Mouse (Mus musculus): ENCODE measurements at regions not wholly inside any gene's neighbourhood (a gene's known extent, or its start where the extent isn't known, plus 50 kb on each side); places are given as distances from the start of the nearest gene placed in this dataset.
A peak's percentile ranks its signal among the peaks of the same experiment; 100 is the strongest.

DNA sequence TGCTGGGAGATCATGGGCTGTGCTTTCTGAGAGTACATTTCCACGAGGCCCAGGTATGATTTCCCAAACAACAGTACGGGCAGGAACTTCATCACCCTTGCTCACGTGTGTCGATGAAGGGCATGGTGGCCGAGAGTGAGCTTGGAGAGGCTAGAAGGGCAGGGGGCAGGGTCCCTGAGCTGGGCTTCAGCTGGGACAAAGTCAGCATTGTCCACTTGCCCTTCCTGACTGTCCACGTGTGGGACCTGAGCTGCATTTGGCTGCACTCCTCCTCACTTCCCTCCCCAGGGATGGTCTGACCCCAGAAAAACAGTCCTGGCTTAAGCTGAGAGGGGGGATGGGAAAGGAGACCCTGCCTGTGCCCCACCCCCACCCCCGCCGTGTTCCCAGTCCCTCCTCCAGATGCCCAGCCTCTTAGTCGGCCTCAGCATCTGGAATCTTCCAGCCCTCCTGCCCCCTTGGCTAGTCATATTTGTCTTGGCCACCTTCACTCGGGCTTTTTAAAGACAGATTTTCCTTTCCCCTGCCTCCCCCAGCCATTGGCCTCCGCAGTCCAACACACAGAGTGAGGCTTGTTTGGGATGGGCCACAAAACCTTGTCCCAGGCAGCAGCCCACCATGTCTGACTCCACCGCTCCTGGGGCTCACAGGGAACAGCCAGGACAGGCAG lies 58.6 kb downstream of the Isg20 start:
- Histone ChIP-seq H3K27ac (no peak overlapping the region), H3K36me3 (no peaks in the 10 kb centered on the region), H3K4me3 (replicated peaks) (no peak overlapping the region), H3K4me2 (no peak overlapping the region), H3K9ac (no peak overlapping the region), H3K9me3 (replicated peaks) (no peaks in the 10 kb centered on the region), H3K4me1 (replicated peaks) (no peaks in the 10 kb centered on the region), H3K27me3 (no peaks in the 10 kb centered on the region)
- ATAC-seq (ENCODE audit: low read depth) (no peak), DNase-seq (no peak)
- WGBS (ENCODE audit: insufficient replicate concordance), result 49% methylated on average over 12 of the region's 12 CpGs

GRCm38 (mm10) chr7:78989751-78990206 lies 63.5 kb upstream of the Acan start:
- no peak overlapping the region for H3K4me3 ChIP-seq (replicated peaks)
- H3K4me1 ChIP-seq (replicated peaks), result no peaks in the 10 kb centered on the region
- H3K9me3 ChIP-seq (replicated peaks), result no peaks in the 10 kb centered on the region
- DNase-seq, result no peak
- ATAC-seq (ENCODE audit: low read depth), result no peak
- no peak overlapping the region for H3K9ac ChIP-seq
- peak overlapping the region; percentile 33; the same call in 1 of the 2 replicates for H3K4me2 ChIP-seq
- H3K36me3 ChIP-seq, result no peaks in the 10 kb centered on the region
- 28% methylated on average over 5 of the region's 5 CpGs for WGBS (ENCODE audit: insufficient replicate concordance)
- no peak overlapping the region for H3K27ac ChIP-seq
- peaks cover 15% of the 10 kb centered on the region for H3K27me3 ChIP-seq

DNA sequence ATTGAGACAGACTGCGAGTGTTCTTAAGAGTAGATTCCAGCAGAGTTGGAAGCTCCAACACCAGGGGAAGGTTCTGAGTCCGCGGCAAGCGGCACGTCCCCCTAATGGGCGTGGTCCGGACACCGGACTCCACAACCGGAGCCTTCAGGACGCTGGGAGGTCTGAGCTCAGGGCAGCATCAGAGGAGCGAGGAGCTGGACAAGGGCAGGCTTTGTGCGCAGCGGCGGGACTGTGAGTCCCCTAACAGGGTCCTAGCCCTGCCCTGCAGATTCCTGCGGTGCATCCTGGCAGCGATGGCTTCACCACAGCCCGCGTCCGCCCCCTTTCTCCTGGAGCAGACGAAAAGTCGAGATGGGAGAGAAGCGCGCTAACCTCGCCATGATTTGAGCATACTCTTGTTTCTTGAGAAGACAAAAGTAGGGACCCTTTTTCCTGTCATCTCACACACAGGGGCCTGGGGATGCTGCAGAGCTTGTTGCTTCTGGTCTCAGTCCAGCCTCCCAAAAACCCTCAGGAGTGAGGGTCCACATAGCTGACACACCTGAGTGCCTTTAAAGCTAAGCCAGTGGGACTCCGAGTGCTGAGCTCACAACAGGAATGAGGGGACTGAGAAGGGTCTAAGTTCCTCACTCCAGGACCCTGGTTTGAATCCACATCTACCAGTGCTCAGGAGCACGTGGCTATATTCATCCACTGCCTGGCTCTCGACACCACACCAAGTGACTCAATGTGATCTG lies 62.8 kb upstream of the Acan start:
- Histone ChIP-seq H3K27ac (no peak overlapping the region), H3K4me2 (peak overlapping the region; percentile 33), H3K4me3 (replicated peaks) (no peak overlapping the region), H3K27me3 (peaks cover 15% of the 10 kb centered on the region), H3K4me1 (replicated peaks) (no peaks in the 10 kb centered on the region), H3K9me3 (replicated peaks) (no peaks in the 10 kb centered on the region), H3K36me3 (no peaks in the 10 kb centered on the region), H3K9ac (no peak overlapping the region)
- DNase-seq (no peak), ATAC-seq (ENCODE audit: low read depth) (no peak)
- WGBS (ENCODE audit: insufficient replicate concordance), result 5% methylated on average over 27 of the region's 27 CpGs

DNA sequence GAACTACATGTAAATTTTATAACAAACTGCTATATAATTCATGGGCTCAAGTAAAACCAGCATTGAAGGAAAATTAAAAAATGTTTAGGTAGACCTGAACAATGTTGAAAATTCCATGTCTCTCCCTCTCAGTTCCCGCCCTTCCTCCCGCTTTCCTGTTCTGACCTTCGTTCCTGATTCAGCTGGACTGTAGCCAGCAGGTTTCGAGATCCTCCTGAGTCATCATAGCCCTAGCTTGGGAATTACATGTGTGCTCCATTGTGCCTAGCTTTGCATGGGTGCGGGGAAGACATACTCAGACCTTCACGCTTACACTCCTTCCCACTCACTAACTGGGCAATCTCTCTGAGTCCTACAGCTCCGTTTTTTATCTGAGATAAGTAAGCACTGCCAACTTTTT lies 60.3 kb upstream of the Acan start:
- Histone ChIP-seq H3K9me3 (replicated peaks) (no peaks in the 10 kb centered on the region), H3K36me3 (no peaks in the 10 kb centered on the region), H3K4me2 (no peak overlapping the region), H3K27me3 (peaks cover 15% of the 10 kb centered on the region), H3K9ac (no peak overlapping the region), H3K4me3 (replicated peaks) (no peak overlapping the region), H3K27ac (no peak overlapping the region), H3K4me1 (replicated peaks) (no peaks in the 10 kb centered on the region)
- ATAC-seq (ENCODE audit: low read depth), result no peak
- WGBS (ENCODE audit: insufficient replicate concordance), result 62% methylated on average over 7 of the region's 7 CpGs
- no peak for DNase-seq

- DNase-seq (no peak), ATAC-seq (ENCODE audit: low read depth) (no peak)
- Histone ChIP-seq H3K27me3 (peaks cover 15% of the 10 kb centered on the region), H3K4me2 (no peak overlapping the region), H3K9me3 (replicated peaks) (no peaks in the 10 kb centered on the region), H3K36me3 (no peaks in the 10 kb centered on the region), H3K27ac (no peak overlapping the region), H3K4me3 (replicated peaks) (no peak overlapping the region), H3K4me1 (replicated peaks) (no peaks in the 10 kb centered on the region), H3K9ac (no peak overlapping the region)
- 70% methylated on average over 8 of the region's 8 CpGs for WGBS (ENCODE audit: insufficient replicate concordance)
Measured at GRCm38 (mm10) chr7:78994134-78994533, 59.1 kb upstream of the Acan start.

GRCm38 (mm10) chr7:78995034-78995433 lies 58.2 kb upstream of the Acan start:
- no peak overlapping the region for H3K4me3 ChIP-seq (replicated peaks)
- peaks cover 12% of the 10 kb centered on the region for H3K27me3 ChIP-seq
- DNase-seq (no peak), ATAC-seq (ENCODE audit: low read depth) (no peak)
- no peaks in the 10 kb centered on the region for H3K36me3 ChIP-seq
- H3K9me3 ChIP-seq (replicated peaks), result no peaks in the 10 kb centered on the region
- H3K27ac ChIP-seq, result no peak overlapping the region
- 63% methylated on average over 2 of the region's 2 CpGs for WGBS (ENCODE audit: insufficient replicate concordance)
- H3K4me1 ChIP-seq (replicated peaks), result no peaks in the 10 kb centered on the region
- H3K4me2 ChIP-seq, result no peak overlapping the region
- H3K9ac ChIP-seq, result no peak overlapping the region

DNA sequence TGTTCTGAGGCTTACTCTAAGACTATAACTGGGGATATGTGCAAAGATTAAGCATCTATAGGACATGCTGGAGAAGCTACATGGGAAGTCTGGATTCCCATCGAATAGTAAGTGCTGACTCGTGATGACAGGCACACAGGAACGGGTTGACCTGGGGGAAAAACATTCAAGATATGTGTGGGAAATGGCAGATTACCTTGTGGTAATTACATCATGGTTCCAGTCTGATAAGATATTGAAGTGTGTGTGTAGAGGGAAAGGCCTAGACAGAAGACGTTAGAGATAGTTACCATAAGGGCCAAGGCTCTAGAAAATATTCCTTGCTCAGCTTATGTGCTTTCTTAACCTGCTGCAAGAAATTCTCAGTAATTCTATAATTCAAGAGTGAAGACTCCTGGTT lies 57.5 kb upstream of the Acan start:
- Histone ChIP-seq H3K27me3 (peaks cover 4% of the 10 kb centered on the region; the same call in 1 of the 2 replicates), H3K4me2 (no peak overlapping the region), H3K9me3 (replicated peaks) (no peaks in the 10 kb centered on the region), H3K27ac (no peak overlapping the region), H3K36me3 (no peaks in the 10 kb centered on the region), H3K4me1 (replicated peaks) (no peaks in the 10 kb centered on the region), H3K9ac (no peak overlapping the region), H3K4me3 (replicated peaks) (no peak overlapping the region)
- DNase-seq (no peak), ATAC-seq (ENCODE audit: low read depth) (no peak)
- 19% methylated on average over 4 of the region's 4 CpGs for WGBS (ENCODE audit: insufficient replicate concordance)

Data from liver, embryonic 13.5 days (tissue).